Comparison of ENCODE assay signal across 8 mouse cellular contexts in the genomic region with DNA sequence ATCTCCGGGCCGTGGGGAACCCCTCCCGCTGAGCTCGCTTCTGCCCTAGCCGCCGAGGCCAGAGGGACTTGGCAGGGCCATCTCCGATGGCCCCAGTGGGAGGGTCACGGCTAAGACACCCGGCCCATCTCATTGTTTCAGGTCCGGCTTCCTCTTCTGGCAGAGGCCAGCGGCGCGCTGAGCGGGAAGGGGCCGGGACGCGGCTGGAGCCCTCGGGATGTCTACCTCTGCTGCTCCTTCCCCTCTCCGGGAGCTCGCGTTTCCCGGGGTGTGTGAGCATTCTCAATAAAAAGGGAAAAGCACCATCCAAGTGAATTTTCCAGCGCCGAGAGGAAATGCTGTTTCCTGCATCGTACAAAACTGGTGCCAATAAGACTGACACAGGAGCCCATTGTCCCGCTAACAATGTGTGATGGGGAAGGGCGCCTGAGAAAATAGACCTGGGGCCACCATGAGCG. TPM values are rescaled to one million over a fixed set of nuclear protein-coding genes. Genes with fewer than 3 reads are reported as not detected.
DNase-seq lines count a peak whose midpoint lies in the region; ATAC-seq lines count a peak whose summit lies in the region.
"Had no signal": no experiment of that assay in that cellular context is flagged by ENCODE, and none has a peak within 500 bp of the region (broad histone marks: within the 10 kb centered on the region; RNA-seq: fewer than 3 reads in every experiment).

No protein-coding gene starts in this region.

- no peaks in the 10 kb centered on the region for H3K36me3 ChIP-seq in forebrain, embryonic 16.5 days (ENCODE audit: control insufficient read depth, insufficient read depth)
- no peaks in the 10 kb centered on the region for H3K36me3 ChIP-seq in megakaryocyte, embryonic 14.5 days (replicated peaks; ENCODE audit: low read length)

- H3K4me3 ChIP-seq in forebrain, embryonic 16.5 days (replicated peaks; ENCODE audit: low read length), result peak overlapping the region; percentile 40
- peak overlapping the region; percentile 67 for H3K4me3 ChIP-seq in megakaryocyte, embryonic 14.5 days (replicated peaks)
- H3K4me3 ChIP-seq: myocyte had no signal

- no peak overlapping the region for H3K27ac ChIP-seq in forebrain, embryonic 16.5 days (ENCODE audit: low read length)

- peaks cover 15% of the 10 kb centered on the region for H3K4me1 ChIP-seq in forebrain, embryonic 16.5 days (replicated peaks; ENCODE audit: control insufficient read depth, insufficient read depth, low read length)
- peaks cover 26% of the 10 kb centered on the region for H3K4me1 ChIP-seq in megakaryocyte, embryonic 14.5 days

- under 1% methylated on average over 27 of the region's 28 CpGs for WGBS in forebrain, embryonic 16.5 days

- ATAC-seq in forebrain, embryonic 16.5 days, result 0 out of 2 replicates have a peak, but pooled peaks have one; percentile 28
- no peak for ATAC-seq in erythroblast, adult 5-6 weeks (replicated peaks; ENCODE audit: low FRiP score, poor library complexity, severe bottlenecking)

- peaks cover 38% of the 10 kb centered on the region for H3K27me3 ChIP-seq in forebrain, embryonic 16.5 days (replicated peaks; ENCODE audit: control insufficient read depth, insufficient read depth, low read length)
- H3K27me3 ChIP-seq in megakaryocyte, embryonic 14.5 days (replicated peaks), result peaks cover 64% of the 10 kb centered on the region

- DNase-seq in Muller cell, postnatal 12 days (ENCODE audit: inconsistent ontology term), result peak; percentile 52
- peak; percentile 64 for DNase-seq in adrenal gland, postnatal 10 days
- DNase-seq in heart, postnatal 4 days, result peak; percentile 74
- peak; percentile 13 for DNase-seq in left cerebral cortex, postnatal 4 days

- H3K9me3 ChIP-seq in forebrain, embryonic 16.5 days (ENCODE audit: control insufficient read depth, low read length), result no peaks in the 10 kb centered on the region
- H3K9me3 ChIP-seq in megakaryocyte, embryonic 14.5 days, result peaks cover 32% of the 10 kb centered on the region

- intact Hi-C loops in left cerebral cortex, postnatal 4 days (cut with DNase I), result no loop called here

- H3K9ac ChIP-seq in forebrain, embryonic 16.5 days (replicated peaks; ENCODE audit: low read depth, low read length), result peak overlapping the region; percentile 48; the same call in 1 of the 2 replicates

- peak overlapping the region; percentile 63 for H3K4me2 ChIP-seq in forebrain, embryonic 16.5 days (ENCODE audit: low read length)

RNA-seq across cellular contexts. Expression of a gene that starts 25.9 kb away (rescaled TPM):
- total RNA-seq in adrenal gland, postnatal 10 days (2021), result 10 to 100 TPM; 37.5 to 40.7 TPM
- polyA plus RNA-seq in forebrain, embryonic 16.5 days (2015; fragmentation: Nextera tagmentation; extraction: Ambion mirVana), result 13.0 and 13.2 TPM in 2 replicates
- 10 to 100 TPM; 44.1 to 45.8 TPM for total RNA-seq in heart, postnatal 4 days (2021)
- total RNA-seq in left cerebral cortex, postnatal 4 days (2021), result 10 to 100 TPM; 15.1 to 17.6 TPM
- 0.36 and 0.47 TPM in 2 replicates for polyA plus RNA-seq in megakaryocyte, embryonic 14.5 days (2012; ENCODE audit: insufficient read depth, low replicate concordance)
- total RNA-seq in erythroblast, adult 5-6 weeks (2015; ENCODE audit: low replicate concordance), result 0.63 and 0.77 TPM in 2 replicates
- 0.68 and 0.98 TPM in 2 replicates for total RNA-seq in erythroblast, adult 5-6 weeks (2017; ENCODE audit: low replicate concordance)

Comparison
In these comparisons a context has a peak if more than half of its experiments do, and no peak if none do; other contexts are left out.
1. DNase-seq: peak in every context shown above with its lines; median percentile 74 in heart, postnatal 4 days; 64 in adrenal gland, postnatal 10 days; 52 in Muller cell, postnatal 12 days; 13 in left cerebral cortex, postnatal 4 days.
2. RNA of a gene that starts 25.9 kb away (total RNA-seq): 44.1 to 45.8 TPM in heart, postnatal 4 days, 37.5 to 40.7 TPM in adrenal gland, postnatal 10 days and 15.1 to 17.6 TPM in left cerebral cortex, postnatal 4 days; 0.63 to 0.98 TPM in erythroblast, adult 5-6 weeks; every median in the first group is over 4 times any median in the second.